Mouse (Mus musculus) embryonic facial prominence, embryonic 15.5 days (tissue): Measurements from ENCODE around the gene Kcnip1. TPM values are rescaled to one million over a fixed set of nuclear protein-coding genes. Genes with fewer than 3 reads are reported as not detected.

Experiments used
- ATAC-seq: fragments of 200-750 bp; cut with Nextera tagmentation; 2 replicates; pipeline ENCODE4 v1.8.0; 2017; ENCODE audit warnings: low read depth, moderate TSS enrichment; ENCODE audit not compliant: insufficient number of reproducible peaks, low FRiP score, low TSS enrichment
- H3K27ac ChIP-seq: fragments of 300-500 bp; sonication (generic); replicated peaks from 2 replicates; pipeline ENCODE4 v1.5.1; 2015; ENCODE audit warnings: mild to moderate bottlenecking, inconsistent platforms
- H3K27me3 ChIP-seq: fragments of 300-500 bp; sonication (generic); 2 replicates; pipeline ENCODE4 v1.6.1; 2015; ENCODE audit warnings: inconsistent platforms
- H3K36me3 ChIP-seq: fragments of 300-500 bp; sonication (generic); 2 replicates; pipeline ENCODE4 v1.6.1; 2015; ENCODE audit warnings: mild to moderate bottlenecking, inconsistent platforms
- H3K4me1 ChIP-seq: fragments of 300-500 bp; sonication (generic); 2 replicates; pipeline ENCODE4 v1.6.1; 2015; ENCODE audit warnings: inconsistent platforms
- H3K4me2 ChIP-seq: fragments of 300-500 bp; sonication (generic); replicated peaks from 2 replicates; pipeline ENCODE4 v1.6.1; 2015; ENCODE audit warnings: mild to moderate bottlenecking, inconsistent platforms
- H3K4me3 ChIP-seq: fragments of 300-500 bp; sonication (generic); replicated peaks from 2 replicates; pipeline ENCODE4 v1.5.1; 2015; ENCODE audit warnings: mild to moderate bottlenecking, inconsistent platforms
- H3K9ac ChIP-seq: fragments of 300-500 bp; sonication (generic); 2 replicates; pipeline ENCODE4 v1.6.1; 2015; ENCODE audit warnings: inconsistent platforms
- H3K9me3 ChIP-seq: fragments of 300-500 bp; sonication (generic); replicated peaks from 2 replicates; pipeline ENCODE4 v1.6.1; 2016; ENCODE audit warnings: inconsistent platforms
- WGBS: fragments of 180-500 bp; shearing (Covaris S2); methylation state at CpG from one replicate; pipeline ENCODE4 v1.1.7; 2015; 5-methylcytosine and 5-hydroxymethylcytosine counted together
- polyA plus RNA-seq: library from polyadenylated mRNA; unstranded; fragments of >200 nt; fragmentation: Nextera tagmentation; extraction: Ambion mirVana; gene quantifications from 2 replicates; pipeline ENCODE4 v1.2.1, GENCODE M21; 2015

Kcnip1 gene
- polyA plus RNA-seq, 1 experiment from 2014 or later, result 6.6 TPM

- Histone ChIP-seq H3K4me1 (no peaks in the 10 kb centered on the region), H3K9ac (no peak overlapping the region), H3K27me3 (no peaks in the 10 kb centered on the region), H3K4me2 (no peak overlapping the region), H3K27ac (no peak overlapping the region), H3K9me3 (no peaks in the 10 kb centered on the region), H3K4me3 (no peak overlapping the region), H3K36me3 (no peaks in the 10 kb centered on the region)
- no peak for ATAC-seq
- WGBS, result 86% methylated on average over 6 of the region's 6 CpGs
Measured at GRCm38 (mm10) chr11:33957595-33957994, 35.4 kb downstream of the Kcnip1 start.

DNA sequence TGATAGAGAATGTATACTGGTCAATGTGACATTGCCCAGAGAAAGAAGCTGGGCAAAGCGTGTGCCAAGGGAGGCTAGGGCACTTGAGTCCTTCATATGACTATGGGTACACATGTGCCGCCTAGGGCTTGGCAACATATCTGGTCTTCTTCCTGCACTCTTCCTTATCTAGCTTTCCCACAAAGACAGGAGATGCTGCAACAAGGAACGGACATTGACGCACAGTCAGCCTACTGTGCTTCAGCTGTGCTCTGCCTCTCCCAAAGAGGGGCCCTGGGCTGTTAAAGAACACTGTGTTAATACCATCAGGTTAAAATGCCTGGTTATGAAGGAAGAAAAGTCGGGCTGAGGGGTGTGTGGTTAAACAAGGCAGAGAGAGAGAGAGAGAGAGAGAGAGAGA, 36.3 kb downstream of the Kcnip1 start:
- no peaks in the 10 kb centered on the region for H3K9me3 ChIP-seq
- no peak overlapping the region for H3K27ac ChIP-seq
- H3K4me3 ChIP-seq, result no peak overlapping the region
- 84% methylated on average over 5 of the region's 5 CpGs for WGBS
- H3K4me1 ChIP-seq, result no peaks in the 10 kb centered on the region
- H3K9ac ChIP-seq, result no peak overlapping the region
- H3K36me3 ChIP-seq, result no peaks in the 10 kb centered on the region
- no peaks in the 10 kb centered on the region for H3K27me3 ChIP-seq
- no peak for ATAC-seq
- H3K4me2 ChIP-seq, result no peak overlapping the region

- H3K4me1 ChIP-seq, result no peaks in the 10 kb centered on the region
- no peaks in the 10 kb centered on the region for H3K27me3 ChIP-seq
- no peak overlapping the region for H3K4me2 ChIP-seq
- no peak overlapping the region for H3K4me3 ChIP-seq
- WGBS, result 71% methylated on average over 4 of the region's 4 CpGs
- H3K9ac ChIP-seq, result no peak overlapping the region
- ATAC-seq, result no peak
- no peaks in the 10 kb centered on the region for H3K36me3 ChIP-seq
- H3K27ac ChIP-seq, result no peak overlapping the region
- H3K9me3 ChIP-seq, result no peaks in the 10 kb centered on the region
Measured at GRCm38 (mm10) chr11:33955982-33956381, 37.0 kb downstream of the Kcnip1 start.

GRCm38 (mm10) chr11:33951684-33952625, 41.0 kb downstream of the Kcnip1 start:
- no peaks in the 10 kb centered on the region for H3K36me3 ChIP-seq
- no peak overlapping the region for H3K27ac ChIP-seq
- 77% methylated on average over 8 of the region's 8 CpGs for WGBS
- ATAC-seq, result no peak
- no peaks in the 10 kb centered on the region for H3K4me1 ChIP-seq
- no peak overlapping the region for H3K4me2 ChIP-seq
- H3K4me3 ChIP-seq, result no peak overlapping the region
- no peak overlapping the region for H3K9ac ChIP-seq
- H3K27me3 ChIP-seq, result no peaks in the 10 kb centered on the region
- H3K9me3 ChIP-seq, result no peaks in the 10 kb centered on the region

GRCm38 (mm10) chr11:33951155-33951554, 41.8 kb downstream of the Kcnip1 start:
- 27% methylated on average over 5 of the region's 5 CpGs for WGBS

DNA sequence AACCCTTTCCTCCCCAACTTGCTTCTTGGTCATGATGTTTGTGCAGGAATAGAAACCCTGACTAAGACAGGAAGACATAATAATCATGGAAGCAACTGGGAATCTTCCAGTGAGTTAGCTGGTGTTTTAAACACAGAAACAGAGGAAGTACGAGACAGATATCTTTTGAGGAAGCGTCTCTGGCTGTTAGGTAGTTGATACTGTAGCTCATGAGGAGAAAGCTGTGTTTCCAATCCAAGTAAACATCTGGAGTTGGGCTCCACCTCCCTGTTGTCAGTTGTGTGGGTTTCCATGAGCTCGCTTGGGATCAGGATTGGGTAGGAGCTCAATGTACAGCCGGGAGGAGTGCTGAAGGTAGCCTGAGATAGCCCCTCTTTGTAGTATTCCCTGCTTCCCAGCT, 46.5 kb downstream of the Kcnip1 start:
- ATAC-seq, result no peak
- H3K4me3 ChIP-seq, result no peak overlapping the region
- H3K36me3 ChIP-seq, result no peaks in the 10 kb centered on the region
- no peak overlapping the region for H3K9ac ChIP-seq
- no peaks in the 10 kb centered on the region for H3K9me3 ChIP-seq
- H3K4me2 ChIP-seq, result no peak overlapping the region
- H3K27me3 ChIP-seq, result no peaks in the 10 kb centered on the region
- H3K4me1 ChIP-seq, result no peaks in the 10 kb centered on the region
- no peak overlapping the region for H3K27ac ChIP-seq
- 80% methylated on average over 4 of the region's 4 CpGs for WGBS

More at GRCm38 (mm10) chr11:33951155-33951554, 41.8 kb downstream of the Kcnip1 start:
- H3K27ac ChIP-seq, result no peak overlapping the region
- H3K4me3 ChIP-seq, result no peak overlapping the region
- H3K27me3 ChIP-seq, result no peaks in the 10 kb centered on the region
- H3K9me3 ChIP-seq, result no peaks in the 10 kb centered on the region
- no peaks in the 10 kb centered on the region for H3K36me3 ChIP-seq
- no peaks in the 10 kb centered on the region for H3K4me1 ChIP-seq
- no peak for ATAC-seq
- no peak overlapping the region for H3K9ac ChIP-seq
- no peak overlapping the region for H3K4me2 ChIP-seq

DNA sequence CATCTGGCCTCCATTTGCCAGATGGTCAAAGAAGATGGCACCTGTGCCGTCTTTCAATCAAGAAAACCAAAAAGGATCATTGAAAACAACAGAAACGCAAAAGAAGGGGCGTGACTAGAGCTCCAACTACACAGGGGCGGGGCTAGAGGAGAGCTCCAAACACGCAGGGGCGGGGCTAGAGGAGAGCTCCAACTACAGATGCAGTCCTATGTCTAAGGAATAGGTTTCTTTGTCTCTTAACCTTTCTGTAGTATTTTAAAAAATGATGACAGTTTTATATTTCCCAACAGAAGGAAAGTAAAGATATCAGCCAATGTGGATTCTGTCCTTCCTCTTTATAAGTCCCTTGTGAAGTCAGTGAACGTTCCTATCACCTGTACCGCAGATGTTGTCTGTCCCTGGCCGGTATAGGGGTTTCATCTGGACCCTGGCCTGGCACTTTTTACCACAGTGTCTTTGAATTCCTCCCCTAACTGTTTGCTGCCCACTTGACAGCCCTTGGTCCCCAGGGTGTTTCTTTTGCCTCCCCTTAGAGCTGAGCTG, 48.1 kb downstream of the Kcnip1 start:
- ATAC-seq, result no peak
- 82% methylated on average over 9 of the region's 9 CpGs for WGBS

DNA sequence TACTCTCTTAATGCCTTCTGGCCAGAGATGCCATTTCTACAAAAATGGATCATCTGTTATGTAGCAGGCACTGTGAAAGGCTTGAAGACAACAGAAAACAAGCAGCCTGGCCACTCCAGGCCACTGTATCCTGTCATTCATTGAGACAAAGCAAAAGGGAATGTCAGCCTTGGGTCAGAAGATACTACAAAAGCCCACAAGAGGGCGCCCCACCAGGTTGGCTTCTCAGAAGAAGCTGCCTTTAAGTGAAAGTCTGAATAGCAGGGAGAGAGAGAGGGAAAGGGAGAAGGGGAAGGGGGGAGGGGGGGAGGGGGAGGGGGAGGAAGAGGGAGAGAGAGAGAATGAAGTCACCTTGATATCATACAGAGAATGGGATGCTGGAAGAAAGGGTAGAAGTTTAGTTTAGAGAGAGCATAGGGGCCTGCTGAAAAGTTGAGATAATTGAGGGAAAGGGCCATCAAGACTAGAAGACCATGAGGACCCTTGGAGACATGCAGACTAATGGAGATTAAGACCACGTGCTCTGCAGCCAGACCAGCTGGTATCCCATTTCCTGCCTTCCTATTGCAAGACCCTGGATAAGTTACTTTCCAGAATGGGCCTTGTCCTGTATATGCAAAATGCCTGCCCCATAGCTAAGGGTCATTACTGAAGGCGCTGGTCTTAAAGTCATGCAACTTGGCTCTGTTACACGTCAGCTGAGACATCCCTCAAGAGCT, 48.7 kb downstream of the Kcnip1 start:
- H3K9me3 ChIP-seq, result no peaks in the 10 kb centered on the region
- WGBS, result 57% methylated on average over 4 of the region's 4 CpGs
- H3K27me3 ChIP-seq, result no peaks in the 10 kb centered on the region
- H3K27ac ChIP-seq, result no peak overlapping the region
- no peaks in the 10 kb centered on the region for H3K4me1 ChIP-seq
- no peaks in the 10 kb centered on the region for H3K36me3 ChIP-seq
- no peak overlapping the region for H3K4me3 ChIP-seq
- ATAC-seq, result no peak
- H3K4me2 ChIP-seq, result no peak overlapping the region
- H3K9ac ChIP-seq, result no peak overlapping the region

More for the DNA sequence above, 48.1 kb downstream of the Kcnip1 start:
- H3K9ac ChIP-seq, result no peak overlapping the region
- H3K4me2 ChIP-seq, result no peak overlapping the region
- H3K4me1 ChIP-seq, result no peaks in the 10 kb centered on the region
- H3K27ac ChIP-seq, result no peak overlapping the region
- H3K36me3 ChIP-seq, result no peaks in the 10 kb centered on the region
- H3K27me3 ChIP-seq, result no peaks in the 10 kb centered on the region
- no peaks in the 10 kb centered on the region for H3K9me3 ChIP-seq
- no peak overlapping the region for H3K4me3 ChIP-seq

GRCm38 (mm10) chr11:33943565-33943964, 49.4 kb downstream of the Kcnip1 start:
- Histone ChIP-seq H3K36me3 (no peaks in the 10 kb centered on the region), H3K9me3 (no peaks in the 10 kb centered on the region), H3K9ac (no peak overlapping the region), H3K4me2 (no peak overlapping the region), H3K4me1 (no peaks in the 10 kb centered on the region), H3K27ac (no peak overlapping the region), H3K27me3 (no peaks in the 10 kb centered on the region), H3K4me3 (no peak overlapping the region)
- ATAC-seq, result no peak
- WGBS, result 73% methylated on average over 1 of the region's 1 CpGs

DNA sequence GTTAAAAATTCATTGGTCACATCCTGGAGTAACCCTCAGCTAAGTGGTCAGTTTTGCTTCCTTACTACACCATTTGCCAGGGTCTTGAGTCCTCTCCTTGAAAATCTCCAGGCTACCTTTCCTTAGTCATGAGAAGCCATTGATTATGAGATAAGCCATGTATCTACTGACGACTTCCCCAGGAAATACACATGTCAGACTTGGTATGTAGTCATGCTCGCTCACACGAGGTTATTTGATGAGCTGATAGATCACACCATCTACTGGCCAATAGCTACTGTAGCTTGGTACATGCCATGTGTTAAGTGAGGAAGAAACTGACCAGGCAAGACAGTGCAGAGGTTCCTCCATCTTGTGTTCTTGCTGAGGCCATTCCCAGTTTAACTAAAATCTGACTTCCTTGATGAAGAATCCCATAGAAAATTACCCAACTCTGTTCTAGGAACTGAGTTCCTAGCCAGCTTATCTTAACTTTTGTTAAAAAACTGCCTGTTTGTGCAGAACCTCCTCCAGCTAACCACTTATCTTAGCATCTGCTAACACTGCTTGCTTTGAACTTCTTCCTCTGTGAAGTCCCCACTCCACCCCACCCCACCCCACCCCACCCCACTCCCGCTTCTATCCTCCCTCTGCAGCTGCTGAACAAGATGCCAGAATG, 53.4 kb downstream of the Kcnip1 start:
- no peak for ATAC-seq
- 68% methylated on average over 4 of the region's 4 CpGs for WGBS
- H3K9ac ChIP-seq, result no peak overlapping the region
- no peak overlapping the region for H3K4me2 ChIP-seq
- no peak overlapping the region for H3K27ac ChIP-seq
- H3K36me3 ChIP-seq, result no peaks in the 10 kb centered on the region
- H3K9me3 ChIP-seq, result no peaks in the 10 kb centered on the region
- H3K4me3 ChIP-seq, result no peak overlapping the region
- no peaks in the 10 kb centered on the region for H3K27me3 ChIP-seq
- H3K4me1 ChIP-seq, result no peaks in the 10 kb centered on the region
